Mouse (Mus musculus) limb, embryonic 13.5 days (tissue): Measurements from ENCODE around the gene Cacna1a. TPM values are rescaled to one million over a fixed set of nuclear protein-coding genes. Genes with fewer than 3 reads are reported as not detected.

Source experiments
- ATAC-seq: fragments of 200-750 bp; cut with Nextera tagmentation; 2 replicates; pipeline ENCODE4 v1.8.0; 2017; ENCODE audit warnings: low read depth, moderate number of reproducible peaks, moderate TSS enrichment; ENCODE audit not compliant: low FRiP score
- H3K27ac ChIP-seq: fragments of 300-500 bp; sonication (generic); 2 replicates; pipeline ENCODE4 v1.5.1; 2015; ENCODE audit warnings: inconsistent platforms, mild to moderate bottlenecking, moderate library complexity
- H3K27me3 ChIP-seq: fragments of 300-500 bp; sonication (generic); 2 replicates; pipeline ENCODE4 v1.6.1; 2015; ENCODE audit warnings: mild to moderate bottlenecking, inconsistent platforms
- H3K36me3 ChIP-seq: fragments of 300-500 bp; sonication (generic); 2 replicates; pipeline ENCODE4 v1.6.1; 2015; ENCODE audit warnings: inconsistent platforms, mild to moderate bottlenecking, moderate library complexity
- H3K4me1 ChIP-seq: fragments of 300-500 bp; sonication (generic); 2 replicates; pipeline ENCODE4 v1.6.1; 2015; ENCODE audit warnings: inconsistent platforms
- H3K4me2 ChIP-seq: fragments of 300-500 bp; sonication (generic); replicated peaks from 2 replicates; pipeline ENCODE4 v1.6.1; 2015; ENCODE audit warnings: inconsistent platforms, mild to moderate bottlenecking, moderate library complexity
- H3K4me3 ChIP-seq: fragments of 300-500 bp; sonication (generic); 2 replicates; pipeline ENCODE4 v1.5.1; 2015; ENCODE audit warnings: moderate library complexity, mild to moderate bottlenecking, inconsistent platforms
- H3K9ac ChIP-seq: fragments of 300-500 bp; sonication (generic); 2 replicates; pipeline ENCODE4 v1.6.1; 2015; ENCODE audit warnings: mild to moderate bottlenecking, inconsistent platforms
- H3K9me3 ChIP-seq: fragments of 300-500 bp; sonication (generic); 2 replicates; pipeline ENCODE4 v1.6.1; 2016; ENCODE audit warnings: inconsistent platforms
- WGBS: fragments of 180-500 bp; shearing (Covaris S2); methylation state at CpG from one replicate; pipeline ENCODE4 v1.1.7; 2015; 5-methylcytosine and 5-hydroxymethylcytosine counted together
- polyA plus RNA-seq: library from polyadenylated mRNA; unstranded; fragments of >200 nt; fragmentation: Nextera tagmentation; extraction: Ambion mirVana; gene quantifications from 2 replicates; pipeline ENCODE4 v1.2.1, GENCODE M21; 2015

Gene Cacna1a
- polyA plus RNA-seq, result 9.3 and 10.4 TPM in 2 replicates

DNA sequence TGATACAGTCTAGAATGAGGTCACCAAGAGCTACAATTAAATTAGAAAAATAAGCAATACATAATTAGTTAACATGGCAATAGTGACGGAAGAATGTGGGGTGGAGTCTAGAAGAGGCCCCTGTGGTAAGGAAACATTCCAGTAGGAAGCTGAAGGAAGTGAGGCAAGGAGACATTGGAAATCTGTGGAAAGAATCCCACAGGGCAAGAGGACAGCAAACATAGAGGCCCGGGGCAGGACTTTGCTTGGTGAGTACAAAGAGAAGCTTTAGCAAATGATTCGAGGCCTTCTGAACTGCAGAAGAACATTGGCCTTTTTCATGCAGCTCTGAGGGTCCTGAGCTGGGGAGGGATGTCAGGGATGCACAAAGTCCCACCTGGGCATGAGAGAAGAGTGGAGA lies at the start of gene Cacna1a:
TSS of gene Cacna1a (plus strand) at position 166 of the 400 bp plus-strand sequence.
- Histone ChIP-seq H3K36me3 (no peaks in the 10 kb centered on the region), H3K4me1 (no peaks in the 10 kb centered on the region), H3K4me3 (no peak within 1 kb of the TSS), H3K9ac (no peak within 1 kb of the TSS), H3K4me2 (no peak within 1 kb of the TSS), H3K9me3 (no peaks in the 10 kb centered on the region), H3K27me3 (no peaks in the 10 kb centered on the region), H3K27ac (no peak within 1 kb of the TSS)
- no peak for ATAC-seq
- WGBS, result 73% methylated on average over 3 of the region's 3 CpGs

DNA sequence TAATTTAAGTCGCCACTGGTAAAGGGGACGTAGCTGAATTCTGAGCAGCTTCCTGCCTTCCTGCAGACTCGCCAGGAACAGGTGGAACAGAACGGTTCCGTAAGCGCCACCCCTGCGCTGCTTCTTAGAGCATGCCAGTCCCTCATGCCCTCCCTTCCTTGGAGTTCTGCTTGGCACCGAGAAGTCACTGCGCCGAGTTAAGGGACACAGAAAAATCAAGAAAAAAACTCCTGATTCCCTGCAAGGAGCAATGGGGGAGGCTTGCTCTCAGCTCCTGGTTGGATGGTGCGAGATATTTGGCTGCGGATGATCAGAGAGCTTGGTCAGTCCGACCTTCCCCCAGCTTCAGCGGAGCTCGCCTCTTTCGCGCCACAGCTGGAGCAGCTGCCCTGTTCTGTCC lies 49.7 kb upstream of the Cacna1a start:
- no peak overlapping the region for H3K9ac ChIP-seq
- H3K4me3 ChIP-seq, result peak overlapping the region; percentile 7; the same call in 1 of the 2 replicates
- H3K27ac ChIP-seq, result no peak overlapping the region
- H3K9me3 ChIP-seq, result no peaks in the 10 kb centered on the region
- H3K27me3 ChIP-seq, result peaks cover 42% of the 10 kb centered on the region
- ATAC-seq, result no peak
- peak overlapping the region; percentile 46 for H3K4me2 ChIP-seq
- H3K4me1 ChIP-seq, result peaks cover 7% of the 10 kb centered on the region; the same call in 1 of the 2 replicates
- no peaks in the 10 kb centered on the region for H3K36me3 ChIP-seq
- 12% methylated on average over 17 of the region's 17 CpGs for WGBS

- ATAC-seq, result no peak
- no peaks in the 10 kb centered on the region for H3K9me3 ChIP-seq
- H3K4me1 ChIP-seq, result peaks cover 7% of the 10 kb centered on the region; the same call in 1 of the 2 replicates
- 2% methylated on average over 6 of the region's 7 CpGs for WGBS
- H3K4me3 ChIP-seq, result no peak overlapping the region
- H3K36me3 ChIP-seq, result no peaks in the 10 kb centered on the region
- H3K27me3 ChIP-seq, result peaks cover 42% of the 10 kb centered on the region
- no peak overlapping the region for H3K27ac ChIP-seq
- H3K4me2 ChIP-seq, result no peak overlapping the region
- no peak overlapping the region for H3K9ac ChIP-seq
These were observed 48.9 kb upstream of the Cacna1a start for GRCm38 (mm10) chr8:84339320-84339719.

GRCm38 (mm10) chr8:84339867-84340266 lies 48.4 kb upstream of the Cacna1a start:
- peaks cover 7% of the 10 kb centered on the region; the same call in 1 of the 2 replicates for H3K4me1 ChIP-seq
- no peak overlapping the region for H3K27ac ChIP-seq
- no peak overlapping the region for H3K9ac ChIP-seq
- ATAC-seq, result no peak
- WGBS, result 59% methylated on average over 4 of the region's 4 CpGs
- no peak overlapping the region for H3K4me2 ChIP-seq
- no peaks in the 10 kb centered on the region for H3K9me3 ChIP-seq
- H3K4me3 ChIP-seq, result no peak overlapping the region
- no peaks in the 10 kb centered on the region for H3K36me3 ChIP-seq
- peaks cover 42% of the 10 kb centered on the region for H3K27me3 ChIP-seq

- peaks cover 42% of the 10 kb centered on the region for H3K27me3 ChIP-seq
- H3K4me2 ChIP-seq, result no peak overlapping the region
- WGBS, result 11% methylated on average over 2 of the region's 2 CpGs
- no peaks in the 10 kb centered on the region for H3K9me3 ChIP-seq
- H3K36me3 ChIP-seq, result no peaks in the 10 kb centered on the region
- no peak for ATAC-seq
- no peak overlapping the region for H3K27ac ChIP-seq
- H3K9ac ChIP-seq, result no peak overlapping the region
- peaks cover 7% of the 10 kb centered on the region; the same call in 1 of the 2 replicates for H3K4me1 ChIP-seq
- H3K4me3 ChIP-seq, result no peak overlapping the region
These were observed 47.6 kb upstream of the Cacna1a start for GRCm38 (mm10) chr8:84340671-84341070.

DNA sequence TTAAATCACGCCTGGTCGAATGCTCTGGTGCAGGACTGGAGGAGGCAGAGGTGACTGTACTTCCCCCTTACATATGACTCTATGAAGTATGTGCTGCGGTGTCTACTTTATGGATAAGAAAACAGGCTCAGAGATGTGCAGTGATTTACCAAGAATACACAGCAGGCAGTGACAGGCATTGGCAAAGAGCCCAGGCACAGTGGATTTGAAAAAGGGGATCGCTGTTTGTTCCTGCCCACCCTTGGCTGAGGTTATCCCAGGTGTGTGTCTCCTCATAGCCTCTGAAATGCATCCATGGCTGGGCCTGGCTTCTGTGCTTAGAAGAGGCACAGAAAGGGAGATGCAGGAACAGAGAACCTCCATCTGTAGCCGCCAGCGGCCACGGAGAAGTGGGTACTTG lies 42.7 kb upstream of the Cacna1a start:
- Histone ChIP-seq H3K27me3 (peaks cover 27% of the 10 kb centered on the region), H3K4me2 (no peak overlapping the region), H3K36me3 (no peaks in the 10 kb centered on the region), H3K9me3 (no peaks in the 10 kb centered on the region), H3K4me3 (no peak overlapping the region), H3K9ac (no peak overlapping the region), H3K4me1 (no peaks in the 10 kb centered on the region), H3K27ac (no peak overlapping the region)
- whole genome bisulfite sequencing, result 77% methylated on average over 7 of the region's 7 CpGs
- ATAC-seq, result no peak

DNA sequence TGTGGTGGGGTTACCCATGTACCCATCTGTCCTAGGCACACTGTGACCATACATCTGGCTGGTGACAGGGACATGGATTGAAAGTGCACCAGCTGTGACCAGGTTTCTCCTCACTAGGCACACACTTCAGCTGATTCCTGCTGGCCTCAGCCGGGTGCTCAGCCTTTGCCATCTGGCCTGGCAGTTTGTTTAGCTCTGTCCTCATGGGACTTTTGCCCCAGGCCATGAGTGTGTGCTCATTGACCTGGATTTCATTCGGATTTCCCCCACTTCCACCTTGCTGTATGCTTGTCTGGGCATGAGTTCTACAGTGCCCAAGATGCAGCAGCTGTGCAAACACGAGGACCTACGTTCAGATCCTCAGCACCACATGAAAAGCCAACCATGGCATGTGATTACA lies 41.8 kb upstream of the Cacna1a start:
- Histone ChIP-seq H3K36me3 (no peaks in the 10 kb centered on the region), H3K9me3 (no peaks in the 10 kb centered on the region), H3K9ac (no peak overlapping the region), H3K4me3 (no peak overlapping the region), H3K4me1 (no peaks in the 10 kb centered on the region), H3K27me3 (peaks cover 29% of the 10 kb centered on the region), H3K27ac (no peak overlapping the region), H3K4me2 (no peak overlapping the region)
- WGBS, result 58% methylated on average over 4 of the region's 4 CpGs
- ATAC-seq, result no peak

DNA sequence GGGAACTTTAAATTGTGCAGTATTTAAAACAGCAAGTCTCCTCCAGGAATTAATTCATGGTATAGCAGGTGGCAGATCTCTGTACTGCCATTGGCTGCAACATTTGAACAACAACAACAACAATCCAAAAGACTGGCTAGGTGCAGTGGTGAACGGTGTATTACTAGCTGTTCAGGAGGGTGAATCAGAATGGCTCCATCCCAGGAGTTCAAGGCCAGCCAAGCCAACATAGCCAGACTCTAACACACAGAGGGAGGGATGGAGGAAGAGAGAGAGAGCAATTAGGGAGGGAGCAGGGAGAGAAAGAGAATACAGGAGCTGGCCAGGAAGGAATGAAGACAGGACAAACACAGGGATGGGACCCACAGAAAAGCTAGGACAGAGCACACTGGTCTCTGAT lies 38.7 kb upstream of the Cacna1a start:
- H3K4me3 ChIP-seq, result no peak overlapping the region
- 77% methylated on average over 1 of the region's 1 CpGs for WGBS
- no peaks in the 10 kb centered on the region for H3K36me3 ChIP-seq
- no peak overlapping the region for H3K9ac ChIP-seq
- no peaks in the 10 kb centered on the region for H3K9me3 ChIP-seq
- H3K27me3 ChIP-seq, result peaks cover 34% of the 10 kb centered on the region
- ATAC-seq, result no peak
- no peaks in the 10 kb centered on the region for H3K4me1 ChIP-seq
- H3K27ac ChIP-seq, result no peak overlapping the region
- no peak overlapping the region for H3K4me2 ChIP-seq

DNA sequence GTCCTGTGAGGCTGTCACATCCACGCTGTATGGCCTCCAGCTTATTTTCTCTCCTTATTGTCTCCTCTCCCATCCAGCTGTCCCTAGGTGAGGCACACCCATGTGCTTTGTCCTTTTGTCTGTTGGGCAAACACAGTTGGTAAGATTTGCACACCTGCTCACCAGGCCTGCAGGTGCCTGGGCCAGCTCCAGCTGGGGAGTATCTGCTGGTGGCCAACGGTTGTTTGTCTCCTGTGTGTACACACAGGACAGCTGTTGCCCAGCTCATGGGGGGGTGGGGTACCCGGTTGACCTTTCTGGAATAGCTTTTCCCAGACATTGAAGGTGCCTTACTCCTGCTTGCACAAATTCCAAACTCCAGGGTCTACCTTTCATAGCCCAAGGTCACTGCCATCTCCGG lies 37.3 kb upstream of the Cacna1a start:
- Histone ChIP-seq H3K9ac (no peak overlapping the region), H3K36me3 (no peaks in the 10 kb centered on the region)
- WGBS, result 64% methylated on average over 4 of the region's 4 CpGs

DNA sequence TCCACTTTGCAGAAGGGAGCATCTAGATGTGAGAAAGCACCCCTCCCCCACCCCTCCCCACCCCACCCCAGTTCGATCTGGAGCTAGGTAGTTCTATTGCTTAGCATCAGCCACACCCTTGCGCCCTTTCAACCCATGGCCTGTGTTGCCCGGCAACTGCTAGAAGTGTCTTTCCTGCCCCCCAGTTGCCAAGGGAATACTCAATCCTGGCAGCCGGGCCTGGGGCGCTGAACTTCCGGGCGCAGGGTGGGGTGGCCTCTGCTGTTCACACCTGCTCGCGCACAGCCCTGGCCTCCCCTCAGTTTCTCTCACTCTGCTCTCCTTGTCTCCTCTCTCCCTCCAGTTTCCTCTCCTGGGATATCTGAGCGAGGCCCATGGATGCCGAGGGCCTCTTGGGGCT lies 31.8 kb upstream of the Cacna1a start:
- Histone ChIP-seq H3K4me1 (0 out of 2 replicates have a peak, but pooled peaks cover 3% of the 10 kb centered on the region), H3K9ac (peak overlapping the region; percentile 13; the same call in 1 of the 2 replicates), H3K9me3 (no peaks in the 10 kb centered on the region), H3K4me3 (no peak overlapping the region), H3K36me3 (no peaks in the 10 kb centered on the region), H3K27ac (no peak overlapping the region), H3K4me2 (no peak overlapping the region), H3K27me3 (peaks cover 14% of the 10 kb centered on the region)
- WGBS, result 63% methylated on average over 11 of the region's 11 CpGs
- ATAC-seq, result no peak

More for the DNA sequence above, 37.3 kb upstream of the Cacna1a start:
- Histone ChIP-seq H3K9me3 (no peaks in the 10 kb centered on the region), H3K4me2 (no peak overlapping the region), H3K27me3 (peaks cover 34% of the 10 kb centered on the region), H3K4me3 (no peak overlapping the region), H3K4me1 (no peaks in the 10 kb centered on the region), H3K27ac (no peak overlapping the region)
- no peak for ATAC-seq

DNA sequence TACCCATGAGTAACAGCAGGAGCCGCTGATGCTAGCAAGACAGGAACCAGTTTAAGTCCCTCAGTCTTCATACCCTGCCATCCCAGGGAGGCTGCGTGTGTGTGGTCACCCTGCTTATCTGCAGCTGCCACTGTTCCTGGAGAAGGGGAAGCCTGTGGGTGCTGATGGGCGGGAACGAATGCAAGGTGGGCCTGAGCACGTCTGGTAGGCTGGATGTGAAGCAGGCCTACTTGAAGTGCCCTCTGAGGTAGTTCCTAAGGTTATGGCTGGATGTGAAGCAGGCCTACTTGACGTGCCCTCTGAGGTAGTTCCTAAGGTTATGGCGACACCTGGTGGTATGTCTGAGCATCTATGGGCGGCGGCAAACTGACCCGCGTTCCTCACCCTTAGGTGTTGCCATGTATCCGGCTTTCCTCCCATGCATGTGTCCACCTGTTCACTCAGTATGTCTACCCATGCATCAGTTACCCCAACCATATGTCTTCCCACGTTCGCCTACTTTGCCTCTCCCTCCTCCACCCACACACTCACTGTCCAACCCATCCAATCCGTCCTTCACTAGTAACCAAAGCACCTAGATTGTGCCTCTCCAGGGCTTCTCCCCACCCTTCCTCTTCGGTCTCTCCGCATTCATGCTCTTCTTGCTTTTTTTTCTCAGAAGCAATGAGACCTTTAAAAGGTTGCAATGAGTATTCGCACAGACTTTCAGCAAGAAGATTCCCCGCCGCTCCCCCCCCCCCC lies 30.4 kb upstream of the Cacna1a start:
- ATAC-seq, result peak; percentile 80; the same call in 1 of the 2 replicates

DNA sequence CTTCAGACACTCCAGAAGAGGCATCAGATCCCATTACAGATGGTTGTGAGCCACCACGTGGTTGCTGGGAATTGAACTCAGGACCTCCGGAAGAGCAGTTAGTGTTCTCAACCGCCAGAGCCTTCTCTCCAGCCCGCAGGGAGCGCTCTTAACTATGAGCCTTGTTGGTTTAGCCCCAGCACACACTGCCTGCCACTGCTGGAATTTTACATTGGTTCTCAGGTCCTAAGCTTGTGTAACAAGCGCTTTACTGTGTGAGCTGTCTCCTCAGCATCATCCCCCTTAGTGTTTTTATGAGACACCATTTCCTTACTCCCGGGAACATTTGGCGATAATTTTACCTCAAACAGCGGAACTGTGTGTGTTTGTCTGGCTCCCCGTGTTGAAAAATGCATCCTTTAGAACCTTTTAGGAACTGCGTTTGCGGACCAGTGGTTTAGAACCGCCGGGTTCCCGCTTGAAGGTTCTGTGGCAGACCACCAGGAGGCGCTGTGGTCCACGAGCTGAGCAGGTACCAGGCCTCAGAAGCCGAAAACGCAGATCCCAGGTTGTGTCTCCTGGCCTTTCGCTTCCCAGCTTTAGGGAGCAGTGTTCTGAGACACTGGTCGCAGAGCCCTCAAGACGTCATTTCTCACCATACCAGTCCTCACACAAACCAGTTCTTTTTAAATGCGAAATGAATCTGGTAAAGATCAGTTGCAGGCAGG lies 24.7 kb upstream of the Cacna1a start:
- no peak; the same call in 1 of the 2 replicates for ATAC-seq
- Histone ChIP-seq H3K9ac (no peak overlapping the region; the same call in 1 of the 2 replicates), H3K4me2 (no peak overlapping the region), H3K4me3 (no peak overlapping the region), H3K27ac (no peak overlapping the region), H3K9me3 (0 out of 2 replicates have a peak, but pooled peaks cover 3% of the 10 kb centered on the region), H3K36me3 (no peaks in the 10 kb centered on the region), H3K27me3 (peaks cover 28% of the 10 kb centered on the region), H3K4me1 (no peaks in the 10 kb centered on the region)
- 14% methylated on average over 23 of the region's 23 CpGs for WGBS

More for the DNA sequence above, 30.4 kb upstream of the Cacna1a start:
- no peaks in the 10 kb centered on the region for H3K9me3 ChIP-seq
- H3K9ac ChIP-seq, result 0 out of 2 replicates have a peak overlapping the region, but pooled peaks have one; percentile 5
- H3K4me1 ChIP-seq, result 0 out of 2 replicates have a peak, but pooled peaks cover 3% of the 10 kb centered on the region
- no peak overlapping the region for H3K4me3 ChIP-seq
- no peaks in the 10 kb centered on the region for H3K36me3 ChIP-seq
- H3K27ac ChIP-seq, result no peak overlapping the region
- 0 out of 2 replicates have a peak overlapping the region, but pooled peaks have one; percentile 23 for H3K4me2 ChIP-seq
- WGBS, result 24% methylated on average over 20 of the region's 20 CpGs
- H3K27me3 ChIP-seq, result peaks cover 19% of the 10 kb centered on the region
